Mouse (Mus musculus): ENCODE data around the gene Fh1. TPM values are rescaled to one million over a fixed set of nuclear protein-coding genes. Genes with fewer than 3 reads are reported as not detected.

Gene Fh1
- polyA plus RNA-seq (2017; shearing (Covaris generic)): 28.4 TPM

GRCm38 (mm10) chr1:175625257-175625879 is at the start of gene Fh1:
Gene Fh1 (minus strand): TSS chr1:175625635.

GRCm38 (mm10) chr1:175619814-175620431 is 5.5 kb downstream of the Fh1 start, which contains the start of gene Kmo:
Gene Kmo (plus strand): TSS chr1:175620381.

Other genes with a start within 250 kb of the Fh1 start
- gene Rgs7, start 133.1 kb downstream of the Fh1 start, polyA plus RNA-seq (2017; shearing (Covaris generic)): 0.10 TPM
- gene Kmo, start 5.3 kb downstream of the Fh1 start, polyA plus RNA-seq (2017; shearing (Covaris generic)): not detected
- not detected for gene Opn3, start 67.1 kb upstream of the Fh1 start, polyA plus RNA-seq (2017; shearing (Covaris generic))
- gene Chml, start 67.3 kb upstream of the Fh1 start, polyA plus RNA-seq (2017; shearing (Covaris generic)): 0.79 TPM
- not detected for gene Wdr64, start 73.0 kb upstream of the Fh1 start, polyA plus RNA-seq (2017; shearing (Covaris generic))